Mouse (Mus musculus) heart, embryonic 11.5 days (tissue): ENCODE measurements around the gene Tnrc18. TPM values are rescaled to one million over a fixed set of nuclear protein-coding genes. Genes with fewer than 3 reads are reported as not detected.

Source experiments
- ATAC-seq: fragments of 200-750 bp; cut with Nextera tagmentation; replicated peaks from 2 replicates; pipeline ENCODE4 v1.8.0; 2017; ENCODE audit warnings: moderate library complexity; ENCODE audit not compliant: insufficient number of reproducible peaks, low FRiP score, low TSS enrichment
- H3K27ac ChIP-seq: fragments of 300-500 bp; sonication (generic); 2 replicates; pipeline ENCODE4 v1.5.1; 2014; ENCODE audit warnings: mild to moderate bottlenecking, low read depth, low read length
- H3K27me3 ChIP-seq: fragments of 300-500 bp; sonication (generic); 2 replicates; pipeline ENCODE4 v1.6.1; 2014; ENCODE audit warnings: mild to moderate bottlenecking, low read length, mixed read lengths; ENCODE audit not compliant: control insufficient read depth, insufficient read depth
- H3K36me3 ChIP-seq: fragments of 300-500 bp; sonication (generic); 2 replicates; pipeline ENCODE4 v1.6.1; 2014; ENCODE audit warnings: mild to moderate bottlenecking, low read length, moderate library complexity, mixed read lengths; ENCODE audit not compliant: control insufficient read depth, insufficient read depth
- H3K4me1 ChIP-seq: fragments of 300-500 bp; sonication (generic); 2 replicates; pipeline ENCODE4 v1.6.1; 2014; ENCODE audit warnings: low read length; ENCODE audit not compliant: control insufficient read depth, insufficient read depth
- H3K4me2 ChIP-seq: fragments of 300-500 bp; sonication (generic); 2 replicates; pipeline ENCODE4 v1.6.1; 2014; ENCODE audit warnings: mild to moderate bottlenecking, moderate library complexity
- H3K4me3 ChIP-seq: fragments of 300-500 bp; sonication (generic); 2 replicates; pipeline ENCODE4 v1.5.1; 2014; ENCODE audit warnings: low read depth, low read length
- H3K9ac ChIP-seq: fragments of 300-500 bp; sonication (generic); 2 replicates; pipeline ENCODE4 v1.6.1; 2014; ENCODE audit warnings: mild to moderate bottlenecking, low read depth, low read length, moderate library complexity
- H3K9me3 ChIP-seq: fragments of 300-500 bp; sonication (generic); replicated peaks from 2 replicates; pipeline ENCODE4 v1.6.1; 2016; ENCODE audit warnings: low read length; ENCODE audit not compliant: control insufficient read depth
- WGBS: fragments of 180-500 bp; shearing (Covaris S2); extraction: QIAGEN DNeasy Blood & Tissue Kit; methylation state at CpG from one replicate; pipeline ENCODE4 v1.1.7; 2014; ENCODE audit not compliant: insufficient replicate concordance; 5-methylcytosine and 5-hydroxymethylcytosine counted together
- polyA plus RNA-seq: library from polyadenylated mRNA; unstranded; fragments of >200 nt; fragmentation: Nextera tagmentation; extraction: Ambion mirVana; gene quantifications from 2 replicates; pipeline ENCODE4 v1.2.1, GENCODE M21; 2014

The Tnrc18 gene
- polyA plus RNA-seq, 1 experiment from 2014 or later, result 23.5 TPM

DNA sequence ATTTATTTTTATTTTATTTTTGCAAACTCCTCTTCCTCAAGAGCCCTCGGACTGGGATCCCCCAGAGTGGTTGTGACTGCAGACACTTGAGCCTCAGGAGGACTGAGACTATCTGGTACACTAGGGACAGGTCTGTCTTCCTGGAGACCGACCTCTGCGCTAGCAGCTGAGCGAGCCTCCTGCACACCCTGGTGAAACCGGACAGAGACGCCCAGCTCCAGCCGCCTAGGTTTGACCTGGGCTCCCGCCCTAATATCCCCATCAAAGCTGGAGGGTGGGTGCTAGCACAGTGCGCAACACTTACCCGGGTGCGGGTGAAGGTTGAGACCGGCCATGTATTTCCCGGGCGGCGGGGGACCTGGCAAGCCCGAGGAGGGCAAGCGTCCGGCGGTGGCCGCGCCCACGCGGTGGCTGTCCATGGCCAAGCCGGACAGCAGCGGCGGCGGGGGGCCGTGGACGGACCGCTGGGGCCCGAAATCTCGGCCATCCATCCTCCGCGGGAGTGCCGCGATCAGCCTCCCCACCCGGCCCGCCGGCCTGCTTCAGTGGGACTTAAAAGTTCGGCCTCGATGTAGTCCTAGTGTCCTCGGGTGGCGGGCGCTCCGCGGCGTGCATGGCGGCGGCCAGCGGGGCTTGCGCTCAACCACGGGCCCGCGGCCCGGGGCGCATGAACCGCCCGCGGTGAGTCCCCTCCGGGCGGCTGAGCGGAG, 2.6 kb downstream of the Tnrc18 start:
- Histone ChIP-seq H3K9me3 (no peaks in the 10 kb centered on the region), H3K4me2 (peak overlapping the region; percentile 99), H3K4me3 (peak overlapping the region; percentile 97), H3K36me3 (peaks cover 5% of the 10 kb centered on the region; the same call in 1 of the 2 replicates), H3K4me1 (peaks cover 37% of the 10 kb centered on the region), H3K9ac (peak overlapping the region; percentile 100), H3K27me3 (no peaks in the 10 kb centered on the region), H3K27ac (peak overlapping the region; percentile 100)
- WGBS, result under 1% methylated on average over 43 of the region's 62 CpGs
- no peak for ATAC-seq

- Histone ChIP-seq H3K27ac (peak overlapping the region; percentile 100), H3K4me2 (peak overlapping the region; percentile 99), H3K27me3 (no peaks in the 10 kb centered on the region), H3K36me3 (peaks cover 5% of the 10 kb centered on the region; the same call in 1 of the 2 replicates), H3K9ac (peak overlapping the region; percentile 100), H3K4me3 (peak overlapping the region; percentile 97), H3K9me3 (no peaks in the 10 kb centered on the region), H3K4me1 (peaks cover 37% of the 10 kb centered on the region)
- ATAC-seq, result no peak
- WGBS, result 2% methylated on average over 22 of the region's 22 CpGs
Measured at GRCm38 (mm10) chr5:142814161-142814651, 3.3 kb downstream of the Tnrc18 start.

- Histone ChIP-seq H3K36me3 (peaks cover 5% of the 10 kb centered on the region; the same call in 1 of the 2 replicates), H3K9me3 (no peaks in the 10 kb centered on the region), H3K4me1 (peaks cover 37% of the 10 kb centered on the region), H3K27ac (peak overlapping the region; percentile 100), H3K27me3 (no peaks in the 10 kb centered on the region), H3K4me2 (peak overlapping the region; percentile 99), H3K9ac (peak overlapping the region; percentile 100), H3K4me3 (peak overlapping the region; percentile 97)
- no peak for ATAC-seq
- WGBS, result 1% methylated on average over 23 of the region's 23 CpGs
Measured at GRCm38 (mm10) chr5:142813722-142814111, 3.7 kb downstream of the Tnrc18 start.

DNA sequence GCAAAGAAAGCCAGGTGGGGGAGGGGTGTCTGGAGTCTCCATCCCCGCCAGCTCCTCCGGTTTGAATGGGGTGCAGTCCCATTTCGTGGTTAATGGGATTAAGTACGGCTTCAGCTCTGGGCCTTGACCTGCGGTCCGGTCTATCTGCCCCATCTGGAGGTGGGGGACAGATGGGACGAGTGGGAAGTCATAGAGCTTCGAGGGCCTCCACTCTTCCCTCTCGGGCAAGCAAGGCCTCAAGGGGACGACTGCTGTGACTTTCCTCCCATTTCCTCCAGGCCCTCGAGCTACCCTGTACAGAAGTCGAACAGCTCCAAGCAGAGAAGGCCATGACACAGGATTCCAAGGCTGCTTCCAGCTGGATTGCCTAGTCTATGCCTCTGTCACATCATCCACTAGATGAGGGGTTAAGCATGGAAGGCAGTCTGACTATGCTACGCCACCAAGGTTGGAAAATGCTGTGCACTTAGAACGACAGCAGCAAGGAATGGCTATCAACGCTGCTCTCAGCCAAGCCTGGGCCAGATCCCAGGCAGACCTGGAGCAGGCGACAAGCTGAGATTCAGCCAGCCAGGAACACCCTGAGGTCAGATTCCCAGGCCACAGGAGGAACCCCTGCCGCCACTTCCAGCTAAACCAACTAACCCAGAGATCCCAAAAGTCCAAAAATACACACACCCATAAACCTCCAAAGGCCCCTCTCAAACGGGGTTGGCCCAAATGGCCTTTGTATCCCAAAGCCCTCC, 4.3 kb downstream of the Tnrc18 start:
- Histone ChIP-seq H3K27ac (peak overlapping the region; percentile 100), H3K27me3 (no peaks in the 10 kb centered on the region), H3K9me3 (no peaks in the 10 kb centered on the region), H3K9ac (peak overlapping the region; percentile 100), H3K4me2 (peak overlapping the region; percentile 99), H3K4me1 (peaks cover 37% of the 10 kb centered on the region), H3K36me3 (peaks cover 5% of the 10 kb centered on the region; the same call in 1 of the 2 replicates), H3K4me3 (peak overlapping the region; percentile 97)
- WGBS, result 4% methylated on average over 18 of the region's 18 CpGs
- ATAC-seq, result no peak

GRCm38 (mm10) chr5:142812621-142812975, 4.9 kb downstream of the Tnrc18 start:
- ATAC-seq, result no peak
- Histone ChIP-seq H3K27ac (peak overlapping the region; percentile 100; the same call in 1 of the 2 replicates), H3K4me3 (peak overlapping the region; percentile 97), H3K4me2 (peak overlapping the region; percentile 99), H3K9me3 (no peaks in the 10 kb centered on the region), H3K9ac (peak overlapping the region; percentile 100), H3K36me3 (peaks cover 5% of the 10 kb centered on the region; the same call in 1 of the 2 replicates), H3K27me3 (no peaks in the 10 kb centered on the region), H3K4me1 (peaks cover 37% of the 10 kb centered on the region)
- WGBS, result 11% methylated on average over 8 of the region's 8 CpGs

GRCm38 (mm10) chr5:142811870-142812443, 5.5 kb downstream of the Tnrc18 start:
- Histone ChIP-seq H3K27ac (0 out of 2 replicates have a peak overlapping the region, but pooled peaks have one; percentile 5), H3K9me3 (no peaks in the 10 kb centered on the region), H3K9ac (peak overlapping the region; percentile 100), H3K36me3 (peaks cover 10% of the 10 kb centered on the region), H3K4me3 (no peak overlapping the region; the same call in 1 of the 2 replicates), H3K4me1 (peaks cover 37% of the 10 kb centered on the region), H3K4me2 (peak overlapping the region; percentile 99), H3K27me3 (no peaks in the 10 kb centered on the region)
- WGBS, result 43% methylated on average over 8 of the region's 8 CpGs
- no peak for ATAC-seq

DNA sequence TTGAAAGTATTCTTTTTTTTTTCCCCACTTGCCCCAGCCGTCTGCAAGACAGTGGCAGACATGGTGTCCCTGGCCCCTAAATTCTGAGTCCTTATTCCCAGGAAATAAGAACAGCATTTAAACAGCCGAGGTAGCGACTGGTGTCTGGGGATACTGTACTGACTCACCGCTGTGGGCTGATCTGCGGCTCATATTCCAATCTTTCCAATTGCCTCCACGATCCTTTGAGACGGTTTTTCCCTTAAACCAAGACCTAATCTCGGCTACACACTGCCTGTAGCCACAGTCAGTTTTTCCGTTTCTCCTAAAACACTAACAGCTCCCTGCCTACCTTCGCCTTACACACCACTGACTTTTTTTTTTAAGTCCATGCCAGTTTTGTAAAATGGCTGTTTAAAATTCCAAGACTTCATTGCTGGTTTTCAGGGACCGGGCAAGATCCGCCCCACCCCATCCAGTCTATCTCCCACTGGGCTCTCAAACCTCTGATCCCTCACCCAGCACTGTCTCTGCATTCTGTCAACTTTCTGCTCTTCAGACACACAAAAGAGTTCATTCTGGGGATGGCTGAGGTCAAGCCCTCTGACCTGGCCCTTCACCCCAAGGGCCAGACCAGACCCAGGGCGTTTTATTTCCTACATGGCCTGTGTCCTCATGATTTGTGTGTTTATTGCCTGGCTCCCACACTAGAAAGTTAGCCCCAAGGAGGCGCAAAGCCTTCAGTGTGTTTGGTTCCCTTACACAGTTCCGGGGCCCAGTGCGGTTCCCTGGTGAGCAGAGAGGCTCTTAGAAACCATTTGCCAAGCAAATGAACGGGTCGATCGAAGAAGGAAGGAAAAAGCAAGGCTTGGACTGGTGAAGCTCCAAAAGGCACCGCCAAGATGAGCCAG, 6.5 kb downstream of the Tnrc18 start:
- H3K4me1 ChIP-seq, result peaks cover 37% of the 10 kb centered on the region
- H3K9me3 ChIP-seq, result no peaks in the 10 kb centered on the region
- no peak for ATAC-seq
- 34% methylated on average over 20 of the region's 20 CpGs for WGBS
- H3K27ac ChIP-seq, result peak overlapping the region; percentile 29
- peak overlapping the region; percentile 59 for H3K9ac ChIP-seq
- peak overlapping the region; percentile 99 for H3K4me2 ChIP-seq
- peaks cover 10% of the 10 kb centered on the region for H3K36me3 ChIP-seq
- peak overlapping the region; percentile 12 for H3K4me3 ChIP-seq
- no peaks in the 10 kb centered on the region for H3K27me3 ChIP-seq

GRCm38 (mm10) chr5:142807661-142808060, 9.8 kb downstream of the Tnrc18 start:
- H3K4me3 ChIP-seq, result no peak overlapping the region
- H3K9ac ChIP-seq, result no peak overlapping the region
- no peaks in the 10 kb centered on the region for H3K9me3 ChIP-seq
- peaks cover 7% of the 10 kb centered on the region for H3K36me3 ChIP-seq
- 62% methylated on average over 7 of the region's 7 CpGs for WGBS
- H3K4me2 ChIP-seq, result no peak overlapping the region
- H3K27ac ChIP-seq, result no peak overlapping the region
- ATAC-seq, result no peak
- peaks cover 34% of the 10 kb centered on the region for H3K4me1 ChIP-seq
- no peaks in the 10 kb centered on the region for H3K27me3 ChIP-seq
